Mouse (Mus musculus): ENCODE measurements at regions not wholly inside any gene's neighbourhood (a gene's known extent, or its start where the extent isn't known, plus 50 kb on each side); places are given as distances from the start of the nearest gene placed in this dataset.
A peak's percentile ranks its signal among the peaks of the same experiment; 100 is the strongest.

DNA sequence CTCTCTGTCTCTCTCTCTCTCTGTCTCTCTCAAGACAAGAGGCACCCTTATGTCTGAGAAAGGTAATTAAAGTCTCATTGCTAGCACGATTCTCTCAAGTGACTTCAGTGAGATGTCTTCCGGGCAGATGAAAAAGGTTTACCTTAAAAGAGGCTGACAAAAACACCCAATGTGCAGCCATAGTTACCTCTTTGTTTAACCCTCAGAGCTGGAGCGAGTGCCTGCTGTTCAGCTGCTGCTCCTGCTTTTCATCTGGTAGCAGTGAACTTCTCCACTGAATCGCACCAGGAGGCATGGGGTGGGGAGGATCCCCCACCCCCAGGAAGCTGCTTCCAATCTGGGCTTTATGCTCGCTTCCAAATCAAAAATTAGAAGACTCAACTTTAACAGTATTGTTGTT lies 896.0 kb downstream of the Tmem114 start:
- no peak overlapping the region for H3K9ac ChIP-seq

GRCm38 (mm10) chr16:7527923-7528776 lies 896.8 kb downstream of the Tmem114 start:
- peak; percentile 81; the same call in 1 of the 2 replicates for ATAC-seq (ENCODE audit: low FRiP score)
- H3K36me3 ChIP-seq (replicated peaks) = no peaks in the 10 kb centered on the region
- 0 out of 2 replicates have a peak overlapping the region, but pooled peaks have one; percentile 25 for H3K27ac ChIP-seq
- H3K4me1 ChIP-seq = peaks cover 14% of the 10 kb centered on the region
- peaks cover 19% of the 10 kb centered on the region for H3K27me3 ChIP-seq
- H3K4me2 ChIP-seq = peak overlapping the region; percentile 24; the same call in 1 of the 2 replicates
- WGBS = 24% methylated on average over 6 of the region's 6 CpGs
- H3K9me3 ChIP-seq = no peaks in the 10 kb centered on the region
- no peak overlapping the region for H3K4me3 ChIP-seq (replicated peaks)
- no peak overlapping the region for H3K9ac ChIP-seq

More for the DNA sequence above, 896.0 kb downstream of the Tmem114 start:
- Histone ChIP-seq H3K4me2 (peak overlapping the region; percentile 24; the same call in 1 of the 2 replicates), H3K36me3 (replicated peaks) (no peaks in the 10 kb centered on the region), H3K4me1 (peaks cover 14% of the 10 kb centered on the region), H3K4me3 (replicated peaks) (no peak overlapping the region), H3K27ac (peak overlapping the region; percentile 61; the same call in 1 of the 2 replicates), H3K27me3 (peaks cover 15% of the 10 kb centered on the region), H3K9me3 (no peaks in the 10 kb centered on the region)
- WGBS = 13% methylated on average over 5 of the region's 5 CpGs
- peak; percentile 53; the same call in 1 of the 2 replicates for ATAC-seq (ENCODE audit: low FRiP score)

- Histone ChIP-seq H3K27ac (no peak overlapping the region), H3K27me3 (0 out of 2 replicates have a peak, but pooled peaks cover 2% of the 10 kb centered on the region), H3K9ac (no peak overlapping the region), H3K36me3 (replicated peaks) (no peaks in the 10 kb centered on the region), H3K4me1 (no peaks in the 10 kb centered on the region), H3K9me3 (0 out of 2 replicates have a peak, but pooled peaks cover 8% of the 10 kb centered on the region), H3K4me2 (no peak overlapping the region), H3K4me3 (replicated peaks) (no peak overlapping the region)
- no peak for ATAC-seq (ENCODE audit: low FRiP score)
- 49% methylated on average over 2 of the region's 2 CpGs for WGBS
Measured at GRCm38 (mm10) chr16:7518711-7519110, 906.2 kb downstream of the Tmem114 start.

All from forebrain, embryonic 12.5 days (tissue).